Mouse (Mus musculus): ENCODE results near the gene Tmcc2. TPM values are rescaled to one million over a fixed set of nuclear protein-coding genes. Genes with fewer than 3 reads are reported as not detected.
A peak's percentile ranks its signal among the peaks of the same experiment; 100 is the strongest.

Gene Tmcc2
- polyA plus RNA-seq, 1 experiment from 2014 or later: 41.4 TPM

- Histone ChIP-seq H3K9me3 (no peaks in the 10 kb centered on the region), H3K4me2 (peak overlapping the region; percentile 85), H3K4me3 (peak overlapping the region; percentile 73; the same call in 1 of the 2 replicates), H3K27me3 (peaks cover 5% of the 10 kb centered on the region; the same call in 1 of the 2 replicates), H3K9ac (no peak overlapping the region; the same call in 1 of the 2 replicates), H3K4me1 (replicated peaks) (peaks cover 55% of the 10 kb centered on the region), H3K27ac (replicated peaks) (peak overlapping the region; percentile 26), H3K36me3 (no peaks in the 10 kb centered on the region)
- WGBS: 33% methylated on average over 4 of the region's 4 CpGs
- ATAC-seq (ENCODE audit: low FRiP score, low read depth): no peak
Measured at GRCm38 (mm10) chr1:132317413-132317812, 73.7 kb downstream of the Tmcc2 start.

DNA sequence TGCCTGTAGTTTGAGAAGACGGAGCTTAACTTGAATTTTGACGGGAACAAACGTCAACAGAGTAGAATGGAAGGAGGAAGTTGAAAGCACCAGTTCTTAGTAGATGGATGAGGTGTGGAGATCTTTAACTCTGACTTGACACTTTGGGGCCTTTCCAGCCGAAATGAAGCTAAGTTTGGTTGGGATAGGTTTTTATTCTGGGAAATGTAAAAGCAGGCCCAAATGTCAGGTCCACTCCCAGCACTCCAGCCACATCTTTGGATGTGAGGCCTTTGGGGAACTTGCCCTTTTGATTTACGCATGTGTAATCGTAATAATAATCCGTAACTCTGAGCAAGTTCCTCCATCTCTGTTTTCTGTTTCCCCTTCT is 74.5 kb downstream of the Tmcc2 start:
- H3K36me3 ChIP-seq: no peaks in the 10 kb centered on the region
- peaks cover 5% of the 10 kb centered on the region; the same call in 1 of the 2 replicates for H3K27me3 ChIP-seq
- peaks cover 47% of the 10 kb centered on the region for H3K4me1 ChIP-seq (replicated peaks)
- ATAC-seq (ENCODE audit: low FRiP score, low read depth): no peak
- H3K4me3 ChIP-seq: peak overlapping the region; percentile 73
- peak overlapping the region; percentile 70 for H3K9ac ChIP-seq
- peak overlapping the region; percentile 85 for H3K4me2 ChIP-seq
- 16% methylated on average over 7 of the region's 7 CpGs for WGBS
- no peaks in the 10 kb centered on the region for H3K9me3 ChIP-seq
- H3K27ac ChIP-seq (replicated peaks): peak overlapping the region; percentile 26

DNA sequence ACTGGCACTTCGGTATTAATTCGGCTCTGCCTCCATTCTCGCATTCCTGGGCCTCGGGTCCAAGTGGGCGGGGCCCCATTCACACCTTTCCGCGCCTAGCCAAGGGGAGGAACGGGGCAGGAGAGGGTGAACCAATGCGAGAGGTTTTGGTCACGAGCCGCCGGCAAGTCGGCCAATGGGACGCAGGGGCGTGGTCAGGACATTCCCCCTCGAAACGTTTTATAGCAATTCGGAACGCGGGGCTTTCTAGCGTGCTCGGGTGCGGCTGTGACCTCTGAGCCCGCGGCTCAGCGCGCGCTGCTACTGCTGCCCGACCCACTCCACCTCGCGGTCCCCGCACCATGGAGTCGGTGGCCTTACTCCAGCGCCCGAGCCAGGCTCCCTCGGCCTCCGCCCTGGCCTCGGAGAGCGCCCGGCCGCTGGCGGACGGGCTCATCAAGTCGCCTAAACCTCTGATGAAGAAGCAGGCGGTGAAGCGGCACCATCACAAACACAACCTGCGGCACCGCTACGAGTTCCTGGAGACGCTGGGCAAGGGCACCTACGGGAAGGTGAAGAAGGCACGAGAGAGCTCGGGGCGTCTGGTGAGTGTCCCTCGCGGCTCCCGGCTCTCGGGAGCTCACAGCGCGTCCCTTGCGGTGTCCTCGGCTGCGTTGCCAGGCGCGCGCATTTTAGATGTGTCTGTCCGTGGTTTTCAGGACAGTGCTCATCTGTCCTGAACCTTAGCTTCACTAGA is 75.0 kb downstream of the Tmcc2 start, which contains the start of gene Nuak2:
TSS of gene Nuak2 (plus strand) at position 238 of the 736 bp plus-strand sequence.
- Histone ChIP-seq H3K27me3 (peaks cover 5% of the 10 kb centered on the region; the same call in 1 of the 2 replicates), H3K9me3 (no peaks in the 10 kb centered on the region), H3K4me1 (replicated peaks) (peaks cover 44% of the 10 kb centered on the region), H3K4me2 (peak within 1 kb of the TSS; percentile 85), H3K9ac (peak within 1 kb of the TSS; percentile 70), H3K27ac (replicated peaks) (peak within 1 kb of the TSS; percentile 26), H3K36me3 (no peaks in the 10 kb centered on the region), H3K4me3 (peak within 1 kb of the TSS; percentile 73)
- 0% methylated on average over 67 of the region's 67 CpGs for WGBS
- ATAC-seq (ENCODE audit: low FRiP score, low read depth): peak; percentile 88

DNA sequence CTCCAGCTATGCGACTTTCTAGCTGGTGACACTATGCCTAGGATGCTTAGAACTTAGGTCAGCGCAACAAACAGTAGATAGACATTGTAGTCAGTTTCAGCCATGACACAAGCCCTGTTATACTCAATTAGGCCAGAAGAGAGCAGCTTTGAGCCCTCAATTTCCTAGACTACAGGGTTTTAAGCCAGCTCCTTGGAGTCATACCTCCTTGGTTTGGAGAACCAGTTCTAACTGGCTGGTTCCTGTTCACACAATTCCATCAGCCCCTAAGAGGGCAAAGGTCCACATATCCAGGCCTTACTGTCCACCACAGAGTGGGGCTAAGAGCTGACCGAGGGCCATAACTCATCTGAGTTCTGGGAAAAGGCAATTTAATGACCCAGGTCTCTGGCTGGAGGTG is 78.4 kb downstream of the Tmcc2 start:
- Histone ChIP-seq H3K9me3 (no peaks in the 10 kb centered on the region), H3K27me3 (peaks cover 5% of the 10 kb centered on the region; the same call in 1 of the 2 replicates), H3K4me3 (no peak overlapping the region), H3K27ac (replicated peaks) (no peak overlapping the region), H3K9ac (no peak overlapping the region), H3K4me1 (replicated peaks) (peaks cover 22% of the 10 kb centered on the region), H3K4me2 (no peak overlapping the region), H3K36me3 (no peaks in the 10 kb centered on the region)
- no peak for ATAC-seq (ENCODE audit: low FRiP score, low read depth)
- 66% methylated on average over 3 of the region's 3 CpGs for WGBS

GRCm38 (mm10) chr1:132312043-132312442 is 79.0 kb downstream of the Tmcc2 start:
- Histone ChIP-seq H3K27me3 (peaks cover 5% of the 10 kb centered on the region; the same call in 1 of the 2 replicates), H3K9me3 (no peaks in the 10 kb centered on the region)

GRCm38 (mm10) chr1:132311174-132311859 is 79.8 kb downstream of the Tmcc2 start:
- no peak overlapping the region for H3K27ac ChIP-seq (replicated peaks)
- no peak overlapping the region for H3K4me3 ChIP-seq
- WGBS: 81% methylated on average over 10 of the region's 10 CpGs
- no peaks in the 10 kb centered on the region for H3K9me3 ChIP-seq
- H3K9ac ChIP-seq: no peak overlapping the region
- peaks cover 8% of the 10 kb centered on the region for H3K4me1 ChIP-seq (replicated peaks)
- no peak for ATAC-seq (ENCODE audit: low FRiP score, low read depth)
- H3K4me2 ChIP-seq: no peak overlapping the region
- H3K36me3 ChIP-seq: no peaks in the 10 kb centered on the region
- peaks cover 5% of the 10 kb centered on the region; the same call in 1 of the 2 replicates for H3K27me3 ChIP-seq

More at GRCm38 (mm10) chr1:132312043-132312442, 79.0 kb downstream of the Tmcc2 start:
- no peaks in the 10 kb centered on the region for H3K36me3 ChIP-seq
- no peak overlapping the region for H3K27ac ChIP-seq (replicated peaks)
- H3K9ac ChIP-seq: no peak overlapping the region
- no peak overlapping the region for H3K4me3 ChIP-seq
- H3K4me2 ChIP-seq: no peak overlapping the region
- peaks cover 15% of the 10 kb centered on the region for H3K4me1 ChIP-seq (replicated peaks)
- ATAC-seq (ENCODE audit: low FRiP score, low read depth): no peak
- WGBS: 71% methylated on average over 2 of the region's 2 CpGs

DNA sequence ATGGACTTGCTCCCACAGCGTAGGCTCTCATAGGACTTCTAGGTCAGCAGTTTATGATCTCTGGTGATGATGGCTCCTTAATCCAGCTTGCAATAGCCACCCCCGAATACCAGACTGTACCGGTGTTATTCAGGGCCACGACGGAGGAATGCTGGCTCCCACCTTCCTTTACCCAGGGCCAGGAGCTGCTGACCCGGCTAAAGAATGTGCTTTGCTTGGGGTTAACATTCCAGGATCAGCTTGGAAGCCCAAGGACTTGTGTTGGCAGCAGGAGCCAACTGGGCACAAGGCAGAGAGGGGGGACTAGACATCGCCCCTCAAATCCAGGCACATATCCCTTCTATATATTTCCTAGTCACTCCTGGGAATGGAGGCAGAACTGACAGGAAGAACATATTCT is 80.3 kb downstream of the Tmcc2 start:
- no peak overlapping the region for H3K4me3 ChIP-seq
- no peak for ATAC-seq (ENCODE audit: low FRiP score, low read depth)
- peaks cover 5% of the 10 kb centered on the region; the same call in 1 of the 2 replicates for H3K4me1 ChIP-seq (replicated peaks)
- H3K27ac ChIP-seq (replicated peaks): no peak overlapping the region
- no peak overlapping the region for H3K9ac ChIP-seq
- WGBS: 75% methylated on average over 7 of the region's 7 CpGs
- no peaks in the 10 kb centered on the region for H3K36me3 ChIP-seq
- H3K27me3 ChIP-seq: peaks cover 5% of the 10 kb centered on the region; the same call in 1 of the 2 replicates
- no peaks in the 10 kb centered on the region for H3K9me3 ChIP-seq
- H3K4me2 ChIP-seq: no peak overlapping the region

GRCm38 (mm10) chr1:132308674-132309073 is 82.4 kb downstream of the Tmcc2 start:
- Histone ChIP-seq H3K27me3 (no peaks in the 10 kb centered on the region), H3K27ac (replicated peaks) (no peak overlapping the region), H3K36me3 (no peaks in the 10 kb centered on the region), H3K9ac (no peak overlapping the region), H3K4me2 (no peak overlapping the region), H3K4me1 (replicated peaks) (no peaks in the 10 kb centered on the region), H3K4me3 (no peak overlapping the region), H3K9me3 (no peaks in the 10 kb centered on the region)
- WGBS: 85% methylated on average over 7 of the region's 7 CpGs
- ATAC-seq (ENCODE audit: low FRiP score, low read depth): no peak

DNA sequence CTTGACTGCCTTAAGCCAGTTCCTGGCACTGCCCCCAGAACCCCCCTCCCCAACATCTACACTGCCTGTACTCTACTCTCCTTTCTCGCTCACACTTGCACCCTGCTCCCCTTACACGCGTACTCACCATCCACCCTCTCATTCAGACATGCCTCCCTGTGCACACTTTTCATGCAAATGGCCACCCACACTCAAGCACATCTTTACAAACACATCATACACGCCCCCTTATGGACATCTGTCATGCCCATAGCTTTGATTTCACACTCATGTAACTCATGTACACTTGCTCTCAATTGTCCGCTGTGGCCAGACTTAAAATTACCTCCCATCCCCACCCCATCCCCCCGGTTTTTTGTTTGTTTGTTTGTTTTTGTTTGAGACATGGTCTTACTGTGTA is 83.1 kb downstream of the Tmcc2 start:
- no peaks in the 10 kb centered on the region for H3K4me1 ChIP-seq (replicated peaks)
- no peaks in the 10 kb centered on the region for H3K27me3 ChIP-seq
- no peak overlapping the region for H3K9ac ChIP-seq
- H3K4me2 ChIP-seq: no peak overlapping the region
- no peak overlapping the region for H3K27ac ChIP-seq (replicated peaks)
- WGBS: 82% methylated on average over 6 of the region's 6 CpGs
- no peaks in the 10 kb centered on the region for H3K36me3 ChIP-seq
- ATAC-seq (ENCODE audit: low FRiP score, low read depth): no peak
- no peak overlapping the region for H3K4me3 ChIP-seq
- no peaks in the 10 kb centered on the region for H3K9me3 ChIP-seq

DNA sequence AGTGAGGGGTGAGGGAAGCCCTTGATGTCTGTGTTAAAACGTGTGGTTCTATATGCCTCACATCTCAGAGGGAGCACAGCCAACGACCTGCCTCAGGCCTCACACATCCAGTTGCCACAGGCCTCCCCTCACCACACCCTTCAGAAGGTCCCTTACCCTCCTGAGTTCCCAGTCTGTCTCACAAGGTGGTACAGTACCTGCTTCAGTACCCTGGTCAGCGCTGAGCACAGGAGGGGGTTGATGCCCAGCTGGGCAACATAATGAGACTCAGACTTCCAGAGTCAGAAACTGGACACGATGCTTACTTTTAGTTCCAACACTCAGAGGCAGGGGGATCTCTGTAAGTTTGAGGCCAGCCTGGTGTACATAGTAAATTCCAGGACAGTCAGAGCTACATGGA is 84.3 kb downstream of the Tmcc2 start:
- Histone ChIP-seq H3K4me1 (replicated peaks) (peaks cover 5% of the 10 kb centered on the region; the same call in 1 of the 2 replicates), H3K4me3 (no peak overlapping the region), H3K27ac (replicated peaks) (no peak overlapping the region), H3K9ac (no peak overlapping the region), H3K9me3 (no peaks in the 10 kb centered on the region), H3K4me2 (no peak overlapping the region), H3K36me3 (no peaks in the 10 kb centered on the region), H3K27me3 (no peaks in the 10 kb centered on the region)
- no peak for ATAC-seq (ENCODE audit: low FRiP score, low read depth)
- WGBS: 24% methylated on average over 4 of the region's 4 CpGs
